ENCODE assay signal across 10 mouse cellular contexts in genomic region chr5:96916897-96917296, GRCm38 (mm10).
A peak's percentile ranks its signal among the peaks of the same experiment; 100 is the strongest.
DNase-seq lines count a peak whose midpoint lies in the region; ATAC-seq and TF ChIP-seq lines count a peak whose summit lies in the region.
"Had no signal": no experiment of that assay in that cellular context is flagged by ENCODE, and none has a peak within 500 bp of the region (broad histone marks: within the 10 kb centered on the region; RNA-seq: fewer than 3 reads in every experiment).

No protein-coding gene starts in this region.

- 52% methylated on average over 6 of the region's 6 CpGs for WGBS in forebrain, postnatal 0 days
- 72% methylated on average over 6 of the region's 6 CpGs for WGBS in forebrain, embryonic 15.5 days
- WGBS in liver, embryonic 11.5 days, result 72% methylated on average over 6 of the region's 6 CpGs

- TF ChIP-seq CTCF in forebrain, postnatal 0 days (IDR thresholded peaks at IDR 0.05; ENCODE audit: low read depth), result peak; percentile 17; the same call in 1 of the 2 replicates
- TF ChIP-seq CTCF in bone marrow macrophage, adult 2 months (IDR thresholded peaks at IDR 0.05; ENCODE audit: low read depth, low read length), result no peak

- no peak for TF ChIP-seq POLR2A in bone marrow macrophage, adult 2 months (IDR thresholded peaks at IDR 0.05; ENCODE audit: borderline replicate concordance, low read depth, low read length)

- no peaks in the 10 kb centered on the region for H3K9me3 ChIP-seq in forebrain, postnatal 0 days (ENCODE audit: low read length)
- H3K9me3 ChIP-seq in forebrain, embryonic 15.5 days, result no peaks in the 10 kb centered on the region
- H3K9me3 ChIP-seq in liver, embryonic 11.5 days (ENCODE audit: control insufficient read depth, low read length), result no peaks in the 10 kb centered on the region

- H3K9ac ChIP-seq in forebrain, postnatal 0 days, result no peak overlapping the region
- H3K9ac ChIP-seq in forebrain, embryonic 15.5 days (replicated peaks), result no peak overlapping the region
- H3K9ac ChIP-seq in liver, embryonic 11.5 days (ENCODE audit: low read depth, low read length), result no peak overlapping the region

- H3K4me1 ChIP-seq in forebrain, postnatal 0 days (ENCODE audit: insufficient read depth), result no peaks in the 10 kb centered on the region; the same call in 1 of the 2 replicates
- H3K4me1 ChIP-seq in forebrain, embryonic 15.5 days, result no peaks in the 10 kb centered on the region; the same call in 1 of the 2 replicates
- peaks cover 66% of the 10 kb centered on the region for H3K4me1 ChIP-seq in liver, embryonic 11.5 days (replicated peaks; ENCODE audit: control insufficient read depth, insufficient read depth, low read length)
- peaks cover 59% of the 10 kb centered on the region for H3K4me1 ChIP-seq in bone marrow macrophage, adult 2 months (ENCODE audit: control insufficient read depth, insufficient read depth, low read length)

- ATAC-seq in forebrain, postnatal 0 days, result peak; percentile 90
- ATAC-seq in forebrain, embryonic 15.5 days (replicated peaks), result no peak
- no peak for ATAC-seq in liver, embryonic 11.5 days (replicated peaks; ENCODE audit: low FRiP score)
- peak; percentile 36 for ATAC-seq in monocyte, adult 5-6 weeks (replicated peaks; ENCODE audit: insufficient number of reproducible peaks, low FRiP score, low TSS enrichment, poor library complexity, severe bottlenecking)

- no peak overlapping the region for H3K4me2 ChIP-seq in forebrain, postnatal 0 days (ENCODE audit: low read depth)
- no peak overlapping the region for H3K4me2 ChIP-seq in forebrain, embryonic 15.5 days (replicated peaks)
- H3K4me2 ChIP-seq in liver, embryonic 11.5 days, result no peak overlapping the region

- no peak overlapping the region for H3K4me3 ChIP-seq in forebrain, postnatal 0 days (ENCODE audit: low read depth, low read length)
- H3K4me3 ChIP-seq in forebrain, embryonic 15.5 days, result no peak overlapping the region
- no peak overlapping the region for H3K4me3 ChIP-seq in liver, embryonic 11.5 days (ENCODE audit: low read depth, low read length)
- peak overlapping the region; percentile 15; the same call in 1 of the 2 replicates for H3K4me3 ChIP-seq in bone marrow macrophage, adult 2 months (ENCODE audit: insufficient read depth, low read length)

- peak; percentile 40 for DNase-seq in forebrain, postnatal 0 days
- peak; percentile 20 for DNase-seq in liver, embryonic 11.5 days (ENCODE audit: low spot score)
- no peak for DNase-seq in liver
- no peak for DNase-seq in cerebellum, adult 11-12 months
- no peak for DNase-seq in embryo, embryonic 11 days
- DNase-seq: adrenal gland, adult 2 months; thymus, adult 2 months had no signal

- H3K36me3 ChIP-seq in forebrain, postnatal 0 days (ENCODE audit: insufficient read depth), result no peaks in the 10 kb centered on the region
- no peaks in the 10 kb centered on the region for H3K36me3 ChIP-seq in forebrain, embryonic 15.5 days
- H3K36me3 ChIP-seq in liver, embryonic 11.5 days (ENCODE audit: control insufficient read depth, insufficient read depth, low read length), result no peaks in the 10 kb centered on the region

- no peak overlapping the region for H3K27ac ChIP-seq in forebrain, postnatal 0 days (ENCODE audit: low read depth, low read length)
- H3K27ac ChIP-seq in forebrain, embryonic 15.5 days (replicated peaks), result no peak overlapping the region
- peak overlapping the region; percentile 34 for H3K27ac ChIP-seq in liver, embryonic 11.5 days (ENCODE audit: low read depth, low read length)
- H3K27ac ChIP-seq in bone marrow macrophage, adult 2 months (ENCODE audit: insufficient read depth, low read depth, low read length), result peak overlapping the region; percentile 99

- no peaks in the 10 kb centered on the region for H3K27me3 ChIP-seq in forebrain, postnatal 0 days (ENCODE audit: insufficient read depth, low read length)
- no peaks in the 10 kb centered on the region for H3K27me3 ChIP-seq in forebrain, embryonic 15.5 days
- H3K27me3 ChIP-seq in liver, embryonic 11.5 days (replicated peaks; ENCODE audit: control insufficient read depth, insufficient read depth, low read length), result no peaks in the 10 kb centered on the region

Comparison
In these comparisons a context has a peak if more than half of its experiments do, and no peak if none do; other contexts are left out.
1. ATAC-seq: peak in forebrain, postnatal 0 days (single experiment) and monocyte, adult 5-6 weeks (single experiment); none in forebrain, embryonic 15.5 days (single experiment) and liver, embryonic 11.5 days (single experiment).
2. DNase-seq: peak in forebrain, postnatal 0 days (single experiment) and liver, embryonic 11.5 days (single experiment); none in liver (single experiment), cerebellum, adult 11-12 months (single experiment) and embryo, embryonic 11 days (single experiment).
3. H3K27ac ChIP-seq: peak in liver, embryonic 11.5 days (single experiment) and bone marrow macrophage, adult 2 months (single experiment); none in forebrain, postnatal 0 days (single experiment) and forebrain, embryonic 15.5 days (single experiment).